Mouse (Mus musculus): ENCODE measurements around the gene Fsd2. TPM values are rescaled to one million over a fixed set of nuclear protein-coding genes. Genes with fewer than 3 reads are reported as not detected.

The Fsd2 gene
- total and polyA plus RNA-seq, 3 experiments: 0.03 TPM; not detected in 2

- no peak for DNase-seq (ENCODE audit: low read depth, low spot score)
- no peak for TF ChIP-seq ELF1 (IDR thresholded peaks at IDR 0.05; ENCODE audit: low read depth, low read length)
- no peak for TF ChIP-seq MYC (IDR thresholded peaks at IDR 0.05; ENCODE audit: low read depth, low read length)
- no peak for TF ChIP-seq CHD2 (IDR thresholded peaks at IDR 0.05; ENCODE audit: low read length)
- TF ChIP-seq TCF12 (IDR thresholded peaks at IDR 0.05; ENCODE audit: low read depth, low read length): no peak
- TF ChIP-seq POLR2A (IDR thresholded peaks at IDR 0.05; ENCODE audit: control insufficient read depth in 1 of 2, insufficient read depth in 1 of 2, low read depth in 1 of 2, low read length in 2 of 2, poor library complexity in 1 of 2): no peak
- TF ChIP-seq KAT2A (conservative IDR thresholded peaks at IDR 0.05; ENCODE audit: low read depth, low read length): no peak
- no peak for TF ChIP-seq POLR2AphosphoS5 (IDR thresholded peaks at IDR 0.05; ENCODE audit: borderline replicate concordance, low read depth, low read length)
- no peak for TF ChIP-seq CTCF (IDR thresholded peaks at IDR 0.05 in 2 of 3, conservative IDR thresholded peaks at IDR 0.05 in 1 of 3; ENCODE audit: control insufficient read depth in 1 of 3, insufficient read depth in 1 of 3, low read depth in 2 of 3, low read length in 3 of 3, poor library complexity in 1 of 3, severe bottlenecking in 1 of 3)
- TF ChIP-seq MAX (IDR thresholded peaks at IDR 0.05; ENCODE audit: low read length): no peak
- no peak for TF ChIP-seq UBTF (IDR thresholded peaks at IDR 0.05; ENCODE audit: borderline replicate concordance, insufficient read depth, low read depth, low read length)
- no peak for TF ChIP-seq TAL1 (IDR thresholded peaks at IDR 0.05; ENCODE audit: low read length)
- no peak for TF ChIP-seq HCFC1 (IDR thresholded peaks at IDR 0.05; ENCODE audit: low read depth, low read length)
- TF ChIP-seq GATA1 (IDR thresholded peaks at IDR 0.05; ENCODE audit: low read depth, low read length): no peak
- TF ChIP-seq RAD21 (IDR thresholded peaks at IDR 0.05; ENCODE audit: low read depth, low read length): no peak
- peaks cover 11% of the 10 kb centered on the region; the same call in 1 of the 2 replicates for H3K79me2 ChIP-seq (ENCODE audit: control insufficient read depth, insufficient read depth, low read length, poor library complexity)
- H3K9ac ChIP-seq (ENCODE audit: control insufficient read depth, low read depth, low read length, poor library complexity, severe bottlenecking): no peak overlapping the region
- H3K4me1 ChIP-seq (ENCODE audit: control insufficient read depth in 1 of 2, insufficient read depth in 2 of 2, low read length in 2 of 2): peaks cover 3 to 5% of the 10 kb centered on the region in 2 experiments; a peak in 3 of 4 replicates
- H3K27ac ChIP-seq (ENCODE audit: control insufficient read depth, low read depth, low read length): no peak overlapping the region
- H3K9me3 ChIP-seq (replicated peaks; ENCODE audit: insufficient read depth, low read length): no peaks in the 10 kb centered on the region
- no peaks in the 10 kb centered on the region for H3K27me3 ChIP-seq (ENCODE audit: control insufficient read depth in 1 of 2, insufficient read depth in 2 of 2, low read length in 2 of 2)
- H3K36me3 ChIP-seq (ENCODE audit: control insufficient read depth in 1 of 2, insufficient read depth in 2 of 2, low read length in 2 of 2): peaks cover 5 to 30% of the 10 kb centered on the region in 2 experiments
- no peak overlapping the region for H3K4me3 ChIP-seq (ENCODE audit: control insufficient read depth in 1 of 2, insufficient read depth in 1 of 2, low read depth in 2 of 2, low read length in 2 of 2)
These were observed 11.7 kb upstream of the Fsd2 start for GRCm38 (mm10) chr7:81578413-81578812.

DNA sequence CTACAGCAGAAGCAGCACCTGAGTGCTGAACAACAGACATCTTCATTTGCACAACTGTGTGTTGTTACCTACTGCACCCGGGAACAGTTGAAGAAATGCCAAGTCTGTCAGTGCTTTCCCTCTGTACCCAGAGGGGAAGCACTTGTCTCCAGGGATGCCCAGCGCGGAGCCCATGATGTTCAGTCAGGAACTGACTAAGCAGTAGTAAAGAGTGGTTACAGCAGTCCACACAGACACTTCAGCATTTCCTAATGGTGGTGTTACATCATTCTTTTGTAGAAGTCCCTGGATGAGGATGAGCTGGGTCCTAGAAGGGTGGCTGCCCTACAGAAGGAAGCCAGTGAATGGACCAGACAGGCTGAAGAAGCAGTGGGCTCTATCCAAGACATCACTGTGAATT lies 11.1 kb upstream of the Fsd2 start:
- Histone ChIP-seq H3K27ac (ENCODE audit: control insufficient read depth, low read depth, low read length) (no peak overlapping the region), H3K36me3 (ENCODE audit: control insufficient read depth in 1 of 2, insufficient read depth in 2 of 2, low read length in 2 of 2) (peaks cover 8 to 29% of the 10 kb centered on the region in 2 experiments), H3K4me3 (ENCODE audit: control insufficient read depth in 1 of 2, insufficient read depth in 1 of 2, low read depth in 2 of 2, low read length in 2 of 2) (no peak overlapping the region), H3K4me1 (ENCODE audit: control insufficient read depth in 1 of 2, insufficient read depth in 2 of 2, low read length in 2 of 2) (peaks cover 5 to 10% of the 10 kb centered on the region in 2 experiments), H3K9me3 (replicated peaks; ENCODE audit: insufficient read depth, low read length) (no peaks in the 10 kb centered on the region), H3K9ac (ENCODE audit: control insufficient read depth, low read depth, low read length, poor library complexity, severe bottlenecking) (no peak overlapping the region), H3K27me3 (ENCODE audit: control insufficient read depth in 1 of 2, insufficient read depth in 2 of 2, low read length in 2 of 2) (no peaks in the 10 kb centered on the region), H3K79me2 (ENCODE audit: control insufficient read depth, insufficient read depth, low read length, poor library complexity) (peaks cover 14% of the 10 kb centered on the region; the same call in 1 of the 2 replicates)
- no peak for DNase-seq (ENCODE audit: low read depth, low spot score)
- TF ChIP-seq KAT2A (conservative IDR thresholded peaks at IDR 0.05; ENCODE audit: low read depth, low read length) (no peak), ZKSCAN1 (IDR thresholded peaks at IDR 0.05; ENCODE audit: low read depth, low read length) (no peak), MYC (IDR thresholded peaks at IDR 0.05; ENCODE audit: low read depth, low read length) (no peak)

- Histone ChIP-seq H3K27ac (ENCODE audit: control insufficient read depth, low read depth, low read length) (no peak overlapping the region), H3K79me2 (ENCODE audit: control insufficient read depth, insufficient read depth, low read length, poor library complexity) (peaks cover 28% of the 10 kb centered on the region), H3K4me1 (ENCODE audit: control insufficient read depth in 1 of 2, insufficient read depth in 2 of 2, low read length in 2 of 2) (peaks cover 5 to 14% of the 10 kb centered on the region in 2 experiments), H3K27me3 (ENCODE audit: control insufficient read depth in 1 of 2, insufficient read depth in 2 of 2, low read length in 2 of 2) (no peaks in the 10 kb centered on the region), H3K9me3 (replicated peaks; ENCODE audit: insufficient read depth, low read length) (no peaks in the 10 kb centered on the region), H3K36me3 (ENCODE audit: control insufficient read depth in 1 of 2, insufficient read depth in 2 of 2, low read length in 2 of 2) (peaks cover 10 to 23% of the 10 kb centered on the region in 2 experiments), H3K4me3 (ENCODE audit: control insufficient read depth in 1 of 2, insufficient read depth in 1 of 2, low read depth in 2 of 2, low read length in 2 of 2) (no peak overlapping the region), H3K9ac (ENCODE audit: control insufficient read depth, low read depth, low read length, poor library complexity, severe bottlenecking) (no peak overlapping the region)
- no peak for DNase-seq (ENCODE audit: low read depth, low spot score)
- TF ChIP-seq MAX (IDR thresholded peaks at IDR 0.05; ENCODE audit: low read length) (no peak), SMC3 (IDR thresholded peaks at IDR 0.05; ENCODE audit: low read depth, low read length) (no peak), JUND (IDR thresholded peaks at IDR 0.05; ENCODE audit: low read depth, low read length) (no peak), EP300 (IDR thresholded peaks at IDR 0.05; ENCODE audit: low read depth in 1 of 2, low read length in 2 of 2) (no peak)
These were observed 8.9 kb upstream of the Fsd2 start for GRCm38 (mm10) chr7:81575606-81576005.

Measured in MEL (cell line).